Mouse (Mus musculus): ENCODE measurements around the gene Pak6.

Gene Pak6

DNA sequence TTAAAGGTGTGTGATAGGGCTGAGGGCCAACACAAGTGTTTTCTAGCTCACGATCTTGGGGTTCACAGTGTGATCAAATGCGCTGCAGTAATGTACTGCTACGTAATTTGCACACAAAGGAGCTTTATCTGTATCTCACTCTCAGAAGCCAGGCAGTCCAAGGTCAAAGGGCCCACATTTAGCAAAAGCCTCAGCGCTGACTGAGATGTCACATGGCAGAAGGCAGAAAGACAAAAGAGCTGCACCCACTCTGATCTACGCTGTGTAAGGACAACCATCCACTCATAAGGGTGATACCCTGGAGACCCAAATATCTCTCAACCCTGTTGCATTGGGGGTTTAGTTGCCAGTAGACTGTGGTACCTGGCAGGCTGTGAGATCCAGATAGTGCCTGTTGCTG is 4.1 kb downstream of the Pak6 start:
- DNase-seq: no peak

DNA sequence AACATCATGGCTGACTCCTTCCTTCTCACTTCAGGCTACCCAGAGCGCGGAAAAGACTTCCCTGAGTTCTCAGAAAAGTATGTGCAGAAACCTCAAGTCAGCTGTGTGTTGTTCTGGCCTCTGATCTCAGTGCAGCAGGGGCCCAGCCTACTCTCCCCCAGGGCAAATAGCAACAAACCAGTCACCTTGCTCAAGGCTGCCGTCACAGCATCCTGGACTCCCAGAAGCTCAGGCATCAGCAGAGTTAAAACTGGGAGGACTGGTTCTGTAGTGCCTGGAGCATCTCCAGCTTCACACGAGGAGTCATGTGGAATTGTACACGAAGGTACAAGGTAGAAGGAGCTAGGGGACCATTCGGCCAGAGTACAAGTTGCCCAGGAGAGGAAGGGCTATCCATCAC is 6.1 kb downstream of the Pak6 start:
- no peak for DNase-seq

DNA sequence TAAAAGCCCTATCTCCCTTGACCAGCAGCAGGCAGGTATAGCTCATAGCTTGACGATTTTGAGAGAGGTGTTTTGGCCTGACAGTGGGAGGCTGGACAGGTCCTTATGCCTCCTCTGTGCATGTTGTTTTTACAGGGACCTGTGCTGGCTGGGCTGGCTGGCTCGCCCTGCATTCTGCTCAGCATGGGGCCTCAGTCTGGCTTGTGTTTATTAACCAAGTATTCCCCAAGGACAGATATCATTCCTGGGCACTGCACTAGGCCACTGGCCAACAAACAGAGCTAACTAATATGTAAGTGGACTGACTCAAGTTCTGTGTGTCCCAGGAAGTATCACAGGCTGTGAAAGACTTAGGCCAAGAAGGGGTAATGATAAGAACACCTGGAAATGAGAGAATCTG is 6.7 kb downstream of the Pak6 start:
- DNase-seq: no peak

DNA sequence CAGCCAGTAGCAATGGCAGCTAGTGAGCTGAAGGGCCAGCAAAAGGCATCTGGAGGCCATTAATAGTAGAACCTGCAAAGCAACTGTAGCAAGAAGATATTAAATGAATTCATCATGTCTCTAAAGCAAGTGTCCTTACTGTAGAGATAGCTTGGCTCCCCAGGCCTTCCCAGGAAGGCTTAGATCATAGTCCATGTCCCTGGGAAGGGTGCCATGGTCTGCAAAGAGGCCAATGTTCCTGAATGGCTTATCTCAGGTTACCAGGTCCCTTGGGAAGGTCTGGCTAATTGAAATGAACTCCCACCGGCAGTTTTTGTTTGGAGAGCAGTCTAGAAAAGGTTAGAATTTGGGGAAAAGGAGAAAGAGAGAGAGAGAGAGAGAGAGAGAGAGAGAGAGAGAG is 8.6 kb downstream of the Pak6 start:
- no peak for DNase-seq

DNA sequence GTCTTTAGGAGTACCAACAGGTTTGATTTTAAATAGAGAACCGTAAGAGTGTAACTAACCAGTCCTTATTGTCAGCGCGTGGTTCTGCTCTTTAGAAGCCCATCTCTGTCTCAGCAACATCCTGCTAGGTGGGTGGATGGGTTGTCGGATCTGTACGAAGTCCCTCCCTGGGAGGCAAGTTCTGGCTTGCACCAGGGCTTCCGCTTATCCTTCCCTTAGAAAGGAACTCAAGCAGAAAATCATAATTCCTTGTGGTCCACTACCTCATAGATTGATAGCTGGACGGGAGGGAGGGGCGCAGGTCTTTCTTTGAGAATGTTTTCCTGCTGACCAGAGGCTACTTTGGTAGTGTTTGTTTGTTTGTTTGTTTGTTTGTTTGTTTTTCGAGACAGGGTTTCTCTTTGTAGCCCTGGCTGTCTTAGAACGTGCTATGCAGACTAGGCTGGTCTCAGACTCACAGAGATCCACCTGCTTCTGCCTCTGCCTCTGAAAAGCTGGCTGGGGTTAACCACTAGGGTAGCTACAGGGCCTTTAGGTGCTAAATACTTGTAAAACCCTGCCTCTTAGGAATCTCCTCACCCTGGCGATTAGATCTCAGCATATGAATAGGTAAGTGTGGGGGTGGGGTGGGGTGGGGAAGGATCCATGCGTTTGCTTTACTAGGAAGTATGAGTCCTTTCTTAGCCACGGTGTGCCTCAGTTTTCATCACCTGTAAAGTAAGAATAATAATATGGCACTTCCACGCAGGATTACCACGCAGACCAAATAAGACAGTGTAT is 10.8 kb downstream of the Pak6 start:
- no peak for DNase-seq

DNA sequence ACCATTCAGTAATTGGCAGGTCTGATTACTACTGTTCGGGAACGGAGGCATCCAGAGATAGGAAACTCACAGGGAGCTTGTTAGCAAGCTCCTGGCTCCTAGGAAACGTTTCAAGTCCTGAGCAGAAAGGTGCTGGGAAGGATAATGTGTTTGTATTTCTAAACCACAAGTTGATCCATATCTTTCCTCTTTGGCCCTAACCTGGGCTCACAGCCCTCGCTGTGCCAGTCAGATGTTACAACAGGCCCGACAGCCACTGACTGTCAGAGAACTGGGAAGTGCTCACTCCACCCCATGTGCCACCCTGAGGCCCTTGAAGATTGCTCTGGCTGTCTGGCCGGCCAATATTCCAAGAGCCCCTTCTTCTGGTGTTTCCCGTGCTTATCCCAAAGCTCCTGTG is 11.4 kb downstream of the Pak6 start:
- DNase-seq: no peak

DNA sequence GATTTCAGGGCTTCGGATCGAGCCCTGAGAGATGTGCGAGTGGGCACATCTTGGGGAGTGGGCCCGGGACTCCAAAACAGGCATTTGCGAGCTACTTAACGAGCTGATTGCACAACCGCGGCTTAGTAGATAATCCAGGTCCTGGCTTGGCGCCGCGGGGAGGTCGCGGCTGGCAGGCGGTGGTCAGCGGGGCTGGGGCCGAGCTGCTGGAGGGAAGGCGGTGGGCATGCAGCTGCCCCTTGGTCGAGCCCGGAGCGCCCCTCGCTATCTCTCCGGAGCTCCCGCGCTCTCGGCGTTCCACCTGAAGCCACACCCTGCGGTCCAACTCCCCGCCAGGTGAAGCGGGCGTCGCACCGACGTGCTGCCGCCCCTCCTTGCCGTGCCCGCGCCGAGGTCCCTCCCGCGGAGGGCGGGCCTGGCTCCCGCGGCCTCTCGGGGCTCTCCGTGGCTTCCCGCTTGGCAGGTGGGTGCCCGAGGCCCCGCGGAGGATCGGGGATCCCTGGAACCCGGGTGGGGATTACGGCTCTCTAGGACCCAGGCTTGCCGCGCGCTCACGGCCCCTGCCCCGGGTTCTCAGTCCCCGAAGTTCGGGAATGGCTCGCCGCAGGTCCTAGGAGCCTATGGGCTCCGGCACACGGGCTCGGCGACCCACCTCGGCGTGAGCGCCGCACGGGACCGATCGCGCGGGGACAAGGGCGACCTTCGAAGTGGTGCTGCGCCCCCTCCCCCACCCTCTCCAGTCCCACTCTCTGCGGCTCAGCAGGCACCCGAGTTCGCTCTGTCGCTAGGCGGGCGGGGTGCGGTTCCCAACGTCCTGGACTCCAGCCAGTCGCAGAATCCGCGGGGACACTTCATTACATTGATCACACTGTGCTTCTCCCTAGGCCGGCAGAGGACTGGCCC is 14.0 kb downstream of the Pak6 start:
- peak in 1 of 2 experiments; percentile 42 for DNase-seq

DNA sequence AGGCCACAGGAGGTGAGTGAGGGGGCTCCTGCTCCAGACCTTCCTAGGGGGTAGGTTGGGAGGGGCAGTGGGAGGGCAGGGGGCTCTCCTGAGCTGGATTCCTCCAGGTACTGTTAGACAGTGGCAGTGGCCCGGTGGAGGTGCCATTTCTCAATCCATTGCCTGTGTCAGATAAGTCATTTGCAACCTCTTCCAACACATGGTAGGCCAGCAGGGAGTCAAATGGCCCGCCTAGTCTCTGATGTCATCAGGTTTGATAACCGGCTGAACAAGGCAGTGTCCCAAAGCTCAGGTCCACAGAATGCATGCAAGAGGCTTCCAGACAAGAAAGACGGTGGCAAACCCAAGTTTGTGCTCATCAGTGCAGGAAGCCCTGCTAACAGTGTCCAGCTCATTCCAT is 14.7 kb downstream of the Pak6 start:
- DNase-seq: peak; percentile 52 to 64

DNA sequence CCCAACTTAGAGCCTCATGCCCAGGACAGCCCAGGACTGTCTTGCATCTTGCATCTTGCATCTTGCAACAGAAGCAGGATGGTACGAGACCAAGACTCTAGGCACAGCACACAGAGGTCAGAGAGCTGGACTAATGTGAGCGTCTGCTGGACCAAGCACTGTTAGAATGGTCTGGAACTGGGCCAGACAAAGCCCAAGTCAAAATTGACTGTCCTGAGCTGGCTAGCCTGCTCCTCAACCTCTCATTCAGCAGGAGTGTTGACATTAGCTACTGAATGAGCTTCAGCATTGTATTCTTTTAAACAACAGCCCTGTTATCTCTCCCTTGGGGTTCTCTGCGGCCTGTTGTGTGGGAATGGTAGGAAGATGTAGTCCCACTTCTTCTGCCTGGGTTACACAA is 16.5 kb downstream of the Pak6 start:
- DNase-seq: no peak

DNA sequence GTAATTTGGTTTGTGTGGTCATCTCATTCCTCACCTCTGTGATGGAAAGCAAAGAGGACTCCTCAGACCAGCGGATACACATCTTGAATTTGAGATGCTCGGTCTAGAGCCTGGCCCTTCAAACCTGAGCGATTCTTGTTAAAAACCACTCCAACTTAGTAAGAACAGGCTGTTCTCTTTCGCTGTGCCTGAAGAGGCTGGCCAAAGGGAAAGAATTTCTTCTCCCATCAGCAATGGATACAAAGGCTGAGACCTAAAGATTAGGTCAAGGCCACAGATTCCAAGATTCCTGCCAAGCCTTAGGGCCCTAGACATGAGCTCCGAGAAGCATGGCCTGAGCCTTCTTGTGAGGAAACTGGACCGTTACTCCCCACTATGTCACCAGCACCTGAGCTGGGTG is 17.8 kb downstream of the Pak6 start:
- no peak for DNase-seq

DNA sequence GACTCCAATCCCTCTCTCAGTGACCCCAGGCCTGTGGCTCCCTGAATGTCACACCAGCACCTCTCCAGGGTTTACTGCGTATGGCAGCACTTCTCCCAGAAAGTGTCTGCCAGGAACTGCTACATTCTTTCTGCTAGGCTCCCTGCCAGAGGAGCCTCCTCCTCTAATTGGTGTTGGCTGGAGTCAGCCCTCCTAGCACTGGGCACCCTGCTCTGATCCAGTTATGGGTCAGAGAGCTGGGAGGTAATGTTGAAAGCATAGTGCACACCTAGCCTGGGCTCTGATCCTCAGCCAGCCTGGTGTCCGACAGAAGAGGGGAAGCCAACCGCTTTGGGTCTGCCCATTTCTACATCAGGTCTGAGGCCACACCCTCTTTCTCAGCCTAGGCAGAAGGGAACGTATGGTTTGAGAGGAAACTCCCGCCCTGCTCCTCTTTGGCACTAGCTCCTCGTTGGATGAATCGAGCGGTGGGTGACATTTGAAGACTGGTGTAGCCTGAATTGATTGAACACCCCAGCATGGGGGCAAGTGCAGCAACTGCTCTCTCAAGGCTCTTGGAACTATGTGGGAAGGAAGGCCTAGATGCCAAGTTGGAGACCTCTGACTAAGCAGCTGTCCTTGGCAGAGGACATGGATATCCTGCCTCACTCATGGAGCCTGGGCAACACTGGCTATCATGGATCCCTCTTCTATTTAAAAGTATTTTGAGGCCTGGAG is 19.6 kb downstream of the Pak6 start:
- no peak for DNase-seq

DNA sequence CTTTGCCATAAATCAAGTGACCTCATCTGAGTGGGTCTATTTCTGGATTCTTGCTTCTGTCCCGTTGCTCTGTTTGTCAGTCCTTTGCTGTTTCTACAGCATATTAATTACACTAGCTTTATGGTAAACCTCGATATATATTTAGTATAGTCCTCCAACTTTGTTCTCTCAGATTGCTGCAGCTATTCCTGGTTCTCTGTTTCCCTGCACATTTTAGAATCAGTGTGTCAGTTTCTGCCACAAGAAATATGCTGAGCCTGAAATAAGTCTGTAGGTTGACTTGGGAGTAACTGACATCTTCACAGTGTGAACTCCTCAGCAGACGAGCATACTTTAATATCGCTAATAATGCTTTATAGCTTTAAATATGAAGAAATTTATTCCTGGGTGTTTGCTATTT is 22.0 kb downstream of the Pak6 start:
- DNase-seq: no peak

DNA sequence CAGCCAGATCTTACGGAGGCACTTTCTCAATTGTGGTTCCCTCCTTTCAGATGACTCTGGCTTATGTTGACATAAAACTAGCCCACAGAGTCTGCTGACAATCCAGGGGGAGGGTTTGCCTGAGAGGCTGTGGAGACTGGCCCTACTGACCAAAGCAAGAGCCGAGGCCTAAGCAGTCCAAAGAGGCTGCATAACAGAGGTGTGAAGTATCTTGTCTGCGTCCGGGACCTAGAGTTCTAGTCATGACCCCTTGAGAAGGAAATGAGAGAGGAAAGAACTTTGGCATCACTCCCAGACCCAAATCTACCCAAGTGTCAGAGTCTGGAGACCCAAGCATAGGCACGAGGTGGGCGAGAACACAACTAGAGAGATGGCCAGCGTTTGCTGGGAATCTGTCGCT is 23.6 kb downstream of the Pak6 start:
- DNase-seq: no peak

DNA sequence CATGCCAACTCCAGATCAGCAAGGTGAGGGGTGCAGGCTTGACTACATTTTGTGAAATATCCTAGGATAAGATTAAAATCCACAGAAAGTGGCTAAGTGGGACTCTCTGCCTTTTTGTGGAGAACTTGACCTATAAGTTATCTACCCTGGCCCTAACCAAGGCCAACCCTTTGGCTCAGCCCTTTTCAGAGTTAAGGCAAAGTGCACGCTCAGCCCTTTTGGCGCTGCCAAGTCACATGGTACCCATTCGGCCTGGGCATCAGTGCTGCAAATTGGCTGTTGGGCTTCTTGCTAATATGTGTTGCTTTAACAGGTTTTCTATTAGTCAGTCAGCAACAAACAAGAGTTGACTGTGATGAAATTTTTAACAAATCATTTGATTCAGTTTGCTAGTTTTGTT is 24.7 kb downstream of the Pak6 start:
- no peak for DNase-seq

DNA sequence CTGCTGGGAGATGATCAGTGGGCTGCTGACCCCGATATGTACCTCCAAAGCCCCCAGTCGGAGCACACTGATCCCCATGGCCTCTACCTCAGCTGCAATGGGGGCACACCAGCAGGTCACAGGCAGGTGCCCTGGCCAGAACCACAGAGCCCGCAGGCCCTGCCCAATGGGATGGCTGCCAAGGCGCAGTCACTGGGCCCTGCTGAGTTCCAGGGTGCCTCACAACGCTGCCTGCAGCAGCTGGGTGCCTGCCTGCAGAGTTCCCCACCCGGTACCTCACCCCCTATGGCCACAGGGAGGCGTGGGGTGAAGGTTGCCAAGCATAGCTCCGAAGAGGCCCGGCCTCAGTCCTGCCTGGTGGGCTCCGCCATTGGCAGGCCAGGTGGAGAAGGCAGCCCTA is 26.8 kb downstream of the Pak6 start:
- no peak for DNase-seq

DNA sequence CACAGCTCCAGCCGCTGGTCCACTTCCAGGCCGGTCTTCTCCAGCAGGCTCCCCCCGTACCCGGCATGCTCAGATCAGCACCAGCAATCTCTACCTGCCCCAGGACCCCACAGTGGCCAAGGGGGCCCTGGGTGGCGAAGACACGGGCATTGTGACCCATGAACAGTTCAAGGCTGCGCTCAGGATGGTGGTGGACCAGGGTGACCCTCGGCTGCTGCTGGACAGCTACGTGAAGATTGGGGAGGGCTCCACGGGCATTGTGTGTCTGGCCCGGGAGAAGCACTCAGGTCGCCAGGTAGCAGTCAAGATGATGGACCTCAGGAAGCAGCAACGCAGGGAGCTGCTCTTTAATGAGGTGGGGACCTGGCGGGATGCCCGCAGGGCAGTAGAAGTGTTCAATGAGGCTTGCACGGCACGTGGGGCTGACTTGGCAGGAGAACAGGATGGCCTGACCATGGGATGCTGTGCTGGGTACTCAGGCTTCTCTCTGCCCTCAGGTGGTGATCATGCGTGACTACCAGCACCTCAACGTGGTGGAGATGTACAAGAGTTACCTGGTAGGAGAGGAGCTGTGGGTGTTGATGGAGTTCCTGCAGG is 30.4 kb downstream of the Pak6 start:
- peak; percentile 78 to 86 for DNase-seq

DNA sequence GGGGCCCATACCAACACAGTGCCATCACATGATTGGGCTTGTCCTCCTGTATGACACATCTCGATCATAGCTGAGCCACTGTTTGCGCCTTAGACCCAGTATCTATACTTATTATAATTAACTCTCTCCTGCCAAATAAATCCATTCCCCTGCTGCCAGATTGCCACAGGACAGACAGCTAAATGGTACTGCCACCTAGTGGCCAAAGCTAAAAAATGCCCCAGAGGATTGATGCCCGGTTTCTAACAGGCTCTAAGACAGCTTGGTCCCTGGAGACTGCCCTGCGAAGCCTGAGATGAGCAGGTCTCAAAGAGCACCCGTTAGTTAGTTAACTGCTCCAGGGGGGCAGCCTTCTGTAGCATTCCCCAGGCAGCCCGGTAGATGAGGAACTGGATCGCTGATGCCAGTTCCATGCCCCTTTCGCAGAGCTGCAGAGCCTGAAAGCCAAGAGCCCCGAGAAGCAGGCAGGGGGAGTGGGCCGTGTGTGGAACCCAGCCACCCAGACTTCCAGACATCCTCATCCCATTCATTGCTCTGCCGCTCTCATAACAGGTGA is 32.7 kb downstream of the Pak6 start:
- DNase-seq: peak; percentile 71 to 75

DNA sequence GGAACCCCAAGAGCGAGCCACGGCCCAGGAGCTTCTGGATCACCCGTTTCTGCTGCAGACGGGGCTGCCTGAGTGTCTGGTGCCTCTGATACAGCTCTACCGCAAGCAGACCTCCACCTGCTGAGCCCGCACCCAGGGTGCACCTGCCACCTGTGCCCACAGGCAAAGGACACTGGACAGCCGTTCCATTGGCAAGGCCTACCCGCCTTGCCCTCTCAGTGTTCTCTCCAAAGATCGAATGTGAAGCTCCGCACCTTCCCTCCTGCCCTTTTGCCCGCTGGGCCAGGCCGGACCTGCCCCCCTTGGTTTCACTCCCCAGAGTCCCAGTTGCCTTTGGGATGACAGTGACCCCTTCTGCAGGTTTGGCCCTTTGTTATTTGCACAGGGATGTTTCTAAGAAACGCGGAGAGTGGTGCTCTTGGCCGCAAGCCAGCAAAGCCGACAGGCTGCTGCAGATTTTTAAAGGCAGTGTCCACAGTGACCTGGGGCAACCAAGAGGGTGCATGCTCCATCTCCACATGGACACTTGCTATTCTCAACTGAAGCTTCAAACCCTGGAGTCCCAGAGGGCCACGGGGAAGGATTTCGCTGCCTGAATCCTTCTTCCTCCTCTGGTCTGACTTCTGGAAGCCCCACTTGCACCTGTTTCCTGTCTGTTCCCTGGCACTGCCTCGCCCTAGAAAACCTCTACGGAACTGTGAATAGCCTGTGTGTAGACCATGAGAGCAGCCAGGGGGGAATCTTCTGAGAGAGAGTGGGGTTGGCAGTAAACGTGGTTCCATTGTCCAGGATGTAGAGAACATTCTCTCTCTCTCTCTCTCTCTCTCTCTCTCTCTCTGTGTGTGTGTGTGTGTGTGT is 33.6 kb downstream of the Pak6 start:
- peak; percentile 38 to 57 for DNase-seq

DNA sequence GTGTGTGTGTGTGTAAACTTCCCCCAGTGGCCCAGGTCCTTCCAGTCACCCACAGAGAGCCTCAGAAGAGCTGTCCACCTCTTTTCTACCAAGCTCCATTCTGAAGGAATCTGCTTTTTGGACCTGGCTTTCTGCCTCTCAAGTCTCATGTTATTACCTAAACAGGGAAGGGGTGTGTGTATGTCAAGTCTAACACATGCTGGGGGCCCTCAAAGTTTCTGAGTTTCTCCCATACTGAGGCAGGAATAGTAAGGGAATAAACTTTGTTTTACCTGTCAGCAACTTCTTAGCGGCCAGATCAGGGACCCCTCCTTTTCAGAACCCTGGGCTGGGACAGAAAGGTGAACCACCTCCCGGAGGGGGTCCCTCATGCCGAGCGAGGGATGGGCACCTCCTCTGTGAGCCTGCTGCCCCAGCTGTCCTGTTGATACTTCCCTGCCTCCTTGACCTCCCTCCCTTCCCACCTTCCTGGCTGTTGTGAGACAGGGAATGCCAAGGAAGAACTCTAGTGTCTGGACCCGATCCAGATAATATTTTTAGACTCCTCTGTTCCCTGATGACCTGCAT is 34.3 kb downstream of the Pak6 start:
- peak in 1 of 2 experiments; percentile 26 for DNase-seq

DNA sequence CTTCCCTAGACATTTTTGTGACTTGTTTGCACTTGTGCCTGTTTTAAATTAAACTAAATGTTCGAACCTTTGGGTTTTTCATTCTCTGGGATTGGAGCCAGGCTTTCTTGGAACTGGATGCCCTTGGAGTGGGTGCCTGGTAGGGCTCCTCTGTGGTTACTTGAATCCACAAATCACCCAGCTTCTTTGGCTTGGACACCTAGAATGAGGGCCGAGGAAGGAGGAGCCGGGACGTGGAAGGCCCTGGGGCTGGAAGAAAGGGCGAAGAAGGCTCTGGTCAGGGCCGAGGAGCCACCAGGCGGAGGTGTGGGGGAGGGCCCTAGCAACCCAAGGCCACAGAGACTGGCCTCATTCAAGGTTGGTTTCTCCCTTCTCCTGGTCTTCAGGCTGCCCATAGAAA is 34.9 kb downstream of the Pak6 start:
- peak in 1 of 2 experiments; percentile 35 for DNase-seq
